Mouse (Mus musculus) mouse trophoblast stem cell (cell line): ENCODE results near the gene Olfr866.

Experiments used
- in situ Hi-C, 2 experiments: fragments of 300-500 bp; cut with MseI, MboI; formaldehyde crosslinking; loops; 2 replicates in 1 of 2; 3 replicates in 1 of 2; pipeline ENCODE4 v1.15.1; 2025

Olfr866 gene

DNA sequence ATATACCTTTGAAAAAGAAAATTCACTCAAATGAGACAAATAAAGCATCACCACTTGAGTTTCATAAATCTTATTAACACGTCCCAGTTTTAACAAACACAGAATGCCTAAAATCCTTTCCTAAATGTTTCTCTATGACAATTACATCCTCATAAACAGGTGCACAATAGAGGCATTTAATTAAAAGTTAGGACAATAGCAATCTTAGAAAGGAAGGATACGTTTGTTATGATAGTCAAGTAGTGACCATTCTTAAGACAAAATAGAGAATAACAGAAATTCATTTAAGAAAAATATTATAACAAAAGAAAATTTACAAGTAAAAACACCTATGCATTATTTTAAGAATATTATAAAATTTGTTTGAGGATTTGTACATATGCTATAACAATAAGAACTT lies at the start of gene Olfr866:
Olfr866 (minus strand) TSS at position 101 of the 400 bp plus-strand sequence.
- in situ Hi-C loops: no loop called here

- in situ Hi-C loops: no loop called here
These were observed 45.8 kb upstream of the Olfr866 start for GRCm38 (mm10) chr9:20073523-20074177.

DNA sequence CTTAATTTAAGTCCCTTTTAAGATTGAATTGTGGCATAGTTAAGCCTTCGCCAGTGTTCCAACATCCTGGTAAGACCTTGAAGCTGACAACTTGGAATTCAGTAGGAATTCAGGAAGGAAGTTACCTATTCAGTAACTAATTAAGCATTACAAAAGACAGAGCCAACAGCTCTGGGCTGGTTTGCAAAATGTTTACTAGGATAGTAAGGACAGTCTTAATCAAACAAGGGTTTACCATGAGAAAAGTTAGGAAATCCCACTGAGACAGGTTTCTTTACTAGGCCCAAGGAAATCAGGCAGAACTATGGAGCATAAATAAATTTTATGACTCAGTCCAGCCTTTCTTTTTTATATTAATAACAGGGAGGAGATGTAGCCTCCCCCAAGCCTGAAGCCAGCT lies 43.5 kb upstream of the Olfr866 start:
- in situ Hi-C loops: no loop called here

GRCm38 (mm10) chr9:20070236-20070635 lies 42.4 kb upstream of the Olfr866 start:
- in situ Hi-C loops: no loop called here

- in situ Hi-C loops: no loop called here
These were observed 29.6 kb upstream of the Olfr866 start, which contains the start of gene Olfr867 for GRCm38 (mm10) chr9:20057462-20057861. Olfr867 (minus strand) TSS chr9:20057562.

GRCm38 (mm10) chr9:20047964-20048363 lies 20.1 kb upstream of the Olfr866 start:
- in situ Hi-C loops: no loop called here
